Mouse (Mus musculus): Measurements from ENCODE around the gene Nr5a2. TPM values are rescaled to one million over a fixed set of nuclear protein-coding genes. Genes with fewer than 3 reads are reported as not detected.

The Nr5a2 gene
- polyA plus RNA-seq, 1 experiment from 2014 or later = 4.0 TPM

- Histone ChIP-seq H3K9me3 (replicated peaks) (no peaks in the 10 kb centered on the region), H3K27ac (peak overlapping the region; percentile 36; the same call in 1 of the 2 replicates), H3K4me1 (no peaks in the 10 kb centered on the region), H3K9ac (no peak overlapping the region), H3K4me2 (peak overlapping the region; percentile 43), H3K27me3 (replicated peaks) (peaks cover 60% of the 10 kb centered on the region), H3K4me3 (peak overlapping the region; percentile 32), H3K36me3 (no peaks in the 10 kb centered on the region)
- no peak for ATAC-seq
- 5% methylated on average over 9 of the region's 9 CpGs for WGBS (ENCODE audit: insufficient replicate concordance)
These were observed 1.6 kb downstream of the Nr5a2 start for GRCm38 (mm10) chr1:136958666-136959065.

DNA sequence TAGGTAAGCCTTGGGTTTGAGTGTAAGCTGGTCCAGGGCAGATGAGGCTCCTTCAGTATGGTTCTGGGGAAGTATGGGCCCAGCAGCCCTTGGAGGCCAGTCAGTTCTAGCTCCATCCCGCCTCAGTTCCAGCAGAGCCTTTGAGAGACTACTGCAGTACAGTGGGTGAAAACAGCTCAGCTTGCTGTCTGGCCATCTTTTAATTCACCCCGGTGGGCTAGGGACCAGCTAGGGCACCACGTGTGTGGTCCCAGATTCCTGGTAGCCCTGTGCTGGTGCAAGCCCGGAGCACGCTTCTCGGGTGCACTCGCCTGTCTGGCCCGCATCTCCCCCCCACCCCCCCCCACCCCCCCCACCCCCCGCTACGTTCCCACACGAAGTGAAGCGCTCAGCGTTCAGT, 2.1 kb downstream of the Nr5a2 start:
- H3K4me3 ChIP-seq = peak overlapping the region; percentile 32
- WGBS (ENCODE audit: insufficient replicate concordance) = 2% methylated on average over 10 of the region's 13 CpGs
- peak overlapping the region; percentile 27; the same call in 1 of the 2 replicates for H3K9ac ChIP-seq
- ATAC-seq = no peak
- H3K27me3 ChIP-seq (replicated peaks) = peaks cover 65% of the 10 kb centered on the region
- H3K4me1 ChIP-seq = no peaks in the 10 kb centered on the region
- H3K9me3 ChIP-seq (replicated peaks) = no peaks in the 10 kb centered on the region
- H3K4me2 ChIP-seq = peak overlapping the region; percentile 43
- no peaks in the 10 kb centered on the region for H3K36me3 ChIP-seq
- H3K27ac ChIP-seq = 0 out of 2 replicates have a peak overlapping the region, but pooled peaks have one; percentile 25

DNA sequence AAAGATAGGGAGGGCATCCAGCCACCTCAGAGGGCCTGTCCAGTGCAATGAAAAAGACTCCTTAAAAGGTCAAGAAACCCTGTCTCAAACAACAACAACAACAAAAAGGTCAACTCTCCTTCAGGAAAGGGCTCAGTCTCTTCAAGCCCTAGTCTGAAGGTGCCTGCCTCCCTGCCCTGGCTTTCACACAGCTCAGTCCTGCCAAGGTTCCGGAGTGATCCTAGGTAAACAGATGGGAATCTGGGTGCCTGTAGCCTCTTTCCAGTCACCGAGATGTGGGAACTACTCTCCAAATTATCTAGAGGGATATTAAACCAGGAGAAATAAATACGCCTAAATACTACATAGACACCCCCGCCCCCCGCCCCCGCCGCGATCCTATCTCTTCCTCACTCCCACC, 2.6 kb downstream of the Nr5a2 start:
- ATAC-seq = no peak
- no peak overlapping the region for H3K27ac ChIP-seq
- peak overlapping the region; percentile 32; the same call in 1 of the 2 replicates for H3K4me3 ChIP-seq
- peak overlapping the region; percentile 43 for H3K4me2 ChIP-seq
- H3K4me1 ChIP-seq = peaks cover 4% of the 10 kb centered on the region; the same call in 1 of the 2 replicates
- H3K9ac ChIP-seq = no peak overlapping the region
- H3K36me3 ChIP-seq = no peaks in the 10 kb centered on the region
- 6% methylated on average over 8 of the region's 8 CpGs for WGBS (ENCODE audit: insufficient replicate concordance)
- peaks cover 69% of the 10 kb centered on the region for H3K27me3 ChIP-seq (replicated peaks)
- no peaks in the 10 kb centered on the region for H3K9me3 ChIP-seq (replicated peaks)

GRCm38 (mm10) chr1:136954108-136954494, 6.1 kb downstream of the Nr5a2 start:
- Histone ChIP-seq H3K4me2 (0 out of 2 replicates have a peak overlapping the region, but pooled peaks have one; percentile 18), H3K9me3 (replicated peaks) (no peaks in the 10 kb centered on the region), H3K4me3 (no peak overlapping the region), H3K27me3 (replicated peaks) (peaks cover 99% of the 10 kb centered on the region), H3K27ac (no peak overlapping the region), H3K4me1 (peaks cover 6% of the 10 kb centered on the region; the same call in 1 of the 2 replicates), H3K9ac (no peak overlapping the region), H3K36me3 (no peaks in the 10 kb centered on the region)
- ATAC-seq = no peak
- 22% methylated on average over 3 of the region's 3 CpGs for WGBS (ENCODE audit: insufficient replicate concordance)

DNA sequence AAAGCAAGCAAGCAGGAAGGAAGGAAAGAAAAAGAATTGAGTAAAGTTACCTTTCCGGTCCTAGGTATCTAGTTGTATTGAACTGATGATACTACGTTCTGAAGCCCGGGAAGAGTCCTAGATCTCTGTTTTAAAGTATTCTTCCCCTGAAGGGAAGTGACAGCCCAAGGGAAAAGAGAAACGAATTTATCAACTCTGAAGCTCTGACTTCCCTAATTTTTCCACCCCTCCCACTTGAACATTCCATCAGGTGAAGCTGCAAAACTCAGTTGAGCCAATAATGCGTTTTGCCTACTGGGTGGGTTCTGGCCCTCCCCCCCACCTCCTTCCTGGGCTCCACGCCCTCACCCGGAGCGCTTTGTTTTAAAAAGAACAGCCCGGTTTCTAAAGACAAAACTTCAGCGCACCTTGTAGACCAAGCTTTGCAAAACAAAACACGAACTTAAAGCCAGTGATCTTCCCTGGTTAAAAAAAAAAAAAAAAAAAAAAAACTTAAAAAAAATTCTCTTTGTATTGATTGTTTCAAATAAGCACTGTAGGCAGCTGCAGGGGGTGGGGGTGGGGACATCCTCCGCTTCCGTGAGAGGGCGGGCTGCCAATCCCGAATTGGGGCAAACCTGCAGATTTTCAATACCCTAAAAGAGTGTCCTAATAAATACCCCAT, 6.7 kb downstream of the Nr5a2 start:
- no peak overlapping the region for H3K27ac ChIP-seq
- 3% methylated on average over 15 of the region's 15 CpGs for WGBS (ENCODE audit: insufficient replicate concordance)
- peak overlapping the region; percentile 41 for H3K4me3 ChIP-seq
- peaks cover 6% of the 10 kb centered on the region; the same call in 1 of the 2 replicates for H3K4me1 ChIP-seq
- peak overlapping the region; percentile 60 for H3K4me2 ChIP-seq
- H3K36me3 ChIP-seq = no peaks in the 10 kb centered on the region
- no peak for ATAC-seq
- H3K9ac ChIP-seq = no peak overlapping the region
- no peaks in the 10 kb centered on the region for H3K9me3 ChIP-seq (replicated peaks)
- H3K27me3 ChIP-seq (replicated peaks) = peaks cover 99% of the 10 kb centered on the region

DNA sequence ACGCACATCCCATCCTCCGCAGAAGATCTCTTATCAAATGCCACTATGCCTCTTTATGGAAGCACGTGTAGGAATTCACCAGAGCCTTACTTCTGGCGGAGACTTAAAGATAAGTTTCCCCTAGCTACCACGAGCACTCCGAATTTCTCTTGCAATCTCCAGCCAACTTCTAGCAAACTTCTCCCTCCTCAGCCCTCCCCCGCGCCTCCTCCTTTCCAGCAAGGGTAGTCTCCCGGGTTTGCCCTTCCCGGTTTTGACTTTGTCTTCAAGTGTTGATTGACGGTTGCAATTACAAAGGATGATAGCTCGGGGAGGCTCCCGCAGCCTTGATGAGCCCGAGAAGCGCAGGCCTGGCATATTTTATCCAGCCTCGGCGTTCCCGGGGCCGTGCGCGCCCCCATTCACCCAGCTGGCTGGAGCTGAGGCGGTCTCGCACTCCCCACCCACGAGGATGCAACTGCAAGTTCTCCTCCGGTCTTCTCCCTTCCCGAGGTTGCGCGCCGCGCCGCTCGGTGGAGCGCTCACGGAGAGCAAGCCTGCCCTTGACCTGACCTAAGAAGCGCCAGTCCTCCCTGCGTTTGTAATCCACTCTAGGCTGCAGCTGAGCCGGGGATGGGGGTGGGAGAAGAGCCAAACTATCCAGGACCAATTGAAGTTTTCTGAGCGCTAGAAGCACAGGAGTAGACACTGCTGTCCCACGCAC, 7.5 kb downstream of the Nr5a2 start:
- Histone ChIP-seq H3K36me3 (no peaks in the 10 kb centered on the region), H3K4me3 (peak overlapping the region; percentile 41), H3K27ac (no peak overlapping the region), H3K9me3 (replicated peaks) (no peaks in the 10 kb centered on the region), H3K4me2 (peak overlapping the region; percentile 60), H3K4me1 (peaks cover 6% of the 10 kb centered on the region; the same call in 1 of the 2 replicates), H3K9ac (peak overlapping the region; percentile 17; the same call in 1 of the 2 replicates), H3K27me3 (replicated peaks) (peaks cover 99% of the 10 kb centered on the region)
- 2% methylated on average over 39 of the region's 39 CpGs for WGBS (ENCODE audit: insufficient replicate concordance)
- no peak for ATAC-seq

DNA sequence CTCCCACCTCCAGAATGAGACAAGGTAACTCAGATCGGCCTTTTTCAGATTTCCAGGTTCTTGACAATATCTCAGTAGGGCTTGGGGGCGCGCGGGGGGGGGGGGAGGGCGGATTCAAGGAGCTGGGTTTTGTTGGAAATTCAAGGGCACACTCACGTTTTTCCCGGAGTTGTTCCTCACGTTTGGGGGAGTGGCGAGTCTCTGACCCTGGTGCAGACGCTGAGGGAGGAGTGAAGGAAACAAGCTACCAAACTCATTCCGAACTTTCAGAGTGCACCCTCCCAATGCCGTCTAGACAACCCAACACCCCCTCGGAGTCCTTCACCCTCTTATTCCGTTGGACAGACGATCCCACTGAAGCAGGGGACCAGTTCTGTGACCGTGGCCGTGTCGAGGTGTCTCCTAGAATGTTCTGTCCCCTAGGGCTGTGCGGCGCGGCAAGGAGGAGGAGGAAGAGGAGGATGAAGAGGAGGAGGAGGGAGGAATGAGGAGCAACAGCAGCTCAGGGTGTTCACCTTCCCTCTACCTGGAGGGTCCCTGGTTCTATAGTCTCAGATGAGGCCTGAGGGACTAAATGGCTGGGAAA, 8.2 kb downstream of the Nr5a2 start:
- Histone ChIP-seq H3K4me3 (peak overlapping the region; percentile 41), H3K27me3 (replicated peaks) (peaks cover 99% of the 10 kb centered on the region), H3K36me3 (no peaks in the 10 kb centered on the region), H3K4me1 (peaks cover 6% of the 10 kb centered on the region; the same call in 1 of the 2 replicates), H3K9me3 (replicated peaks) (no peaks in the 10 kb centered on the region), H3K4me2 (peak overlapping the region; percentile 60), H3K9ac (peak overlapping the region; percentile 17; the same call in 1 of the 2 replicates), H3K27ac (no peak overlapping the region)
- ATAC-seq = no peak
- 3% methylated on average over 17 of the region's 21 CpGs for WGBS (ENCODE audit: insufficient replicate concordance)

DNA sequence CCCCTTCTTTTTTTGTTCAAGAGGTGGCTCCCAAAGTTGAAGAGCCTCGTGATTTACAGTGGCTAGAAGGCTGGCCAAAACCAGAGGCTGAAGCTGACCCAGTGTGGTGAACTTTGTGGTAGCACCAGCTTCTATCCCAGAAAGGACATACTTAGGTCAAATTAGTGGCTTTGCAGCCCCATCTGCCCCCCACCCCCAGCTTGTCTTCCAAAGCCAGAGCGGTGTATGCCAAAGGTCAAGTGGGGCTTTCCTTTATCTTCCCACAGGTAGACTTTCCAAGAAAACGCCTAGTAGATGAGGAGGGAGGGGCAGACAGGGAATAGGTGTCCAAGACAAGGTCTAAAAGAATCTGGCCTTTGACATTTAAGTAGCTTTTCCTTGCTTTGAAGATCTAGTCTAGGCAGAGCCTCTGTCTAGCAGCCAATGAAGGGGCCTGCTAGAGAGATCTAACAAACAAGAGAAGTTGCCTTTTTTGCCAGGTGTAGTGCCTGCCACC, 9.0 kb downstream of the Nr5a2 start:
- Histone ChIP-seq H3K4me3 (no peak overlapping the region), H3K27ac (no peak overlapping the region), H3K4me1 (peaks cover 6% of the 10 kb centered on the region; the same call in 1 of the 2 replicates), H3K9me3 (replicated peaks) (no peaks in the 10 kb centered on the region), H3K4me2 (no peak overlapping the region), H3K27me3 (replicated peaks) (peaks cover 99% of the 10 kb centered on the region), H3K36me3 (no peaks in the 10 kb centered on the region), H3K9ac (no peak overlapping the region)
- WGBS (ENCODE audit: insufficient replicate concordance) = 22% methylated on average over 3 of the region's 3 CpGs
- no peak for ATAC-seq

- ATAC-seq = peak; percentile 50
- Histone ChIP-seq H3K4me2 (peak overlapping the region; percentile 58), H3K4me3 (peak overlapping the region; percentile 52), H3K4me1 (peaks cover 6% of the 10 kb centered on the region; the same call in 1 of the 2 replicates), H3K27ac (peak overlapping the region; percentile 60; the same call in 1 of the 2 replicates), H3K9ac (peak overlapping the region; percentile 56), H3K27me3 (replicated peaks) (peaks cover 96% of the 10 kb centered on the region), H3K36me3 (no peaks in the 10 kb centered on the region), H3K9me3 (replicated peaks) (no peaks in the 10 kb centered on the region)
- 3% methylated on average over 12 of the region's 12 CpGs for WGBS (ENCODE audit: insufficient replicate concordance)
These were observed 10.9 kb downstream of the Nr5a2 start for GRCm38 (mm10) chr1:136949323-136949741.

DNA sequence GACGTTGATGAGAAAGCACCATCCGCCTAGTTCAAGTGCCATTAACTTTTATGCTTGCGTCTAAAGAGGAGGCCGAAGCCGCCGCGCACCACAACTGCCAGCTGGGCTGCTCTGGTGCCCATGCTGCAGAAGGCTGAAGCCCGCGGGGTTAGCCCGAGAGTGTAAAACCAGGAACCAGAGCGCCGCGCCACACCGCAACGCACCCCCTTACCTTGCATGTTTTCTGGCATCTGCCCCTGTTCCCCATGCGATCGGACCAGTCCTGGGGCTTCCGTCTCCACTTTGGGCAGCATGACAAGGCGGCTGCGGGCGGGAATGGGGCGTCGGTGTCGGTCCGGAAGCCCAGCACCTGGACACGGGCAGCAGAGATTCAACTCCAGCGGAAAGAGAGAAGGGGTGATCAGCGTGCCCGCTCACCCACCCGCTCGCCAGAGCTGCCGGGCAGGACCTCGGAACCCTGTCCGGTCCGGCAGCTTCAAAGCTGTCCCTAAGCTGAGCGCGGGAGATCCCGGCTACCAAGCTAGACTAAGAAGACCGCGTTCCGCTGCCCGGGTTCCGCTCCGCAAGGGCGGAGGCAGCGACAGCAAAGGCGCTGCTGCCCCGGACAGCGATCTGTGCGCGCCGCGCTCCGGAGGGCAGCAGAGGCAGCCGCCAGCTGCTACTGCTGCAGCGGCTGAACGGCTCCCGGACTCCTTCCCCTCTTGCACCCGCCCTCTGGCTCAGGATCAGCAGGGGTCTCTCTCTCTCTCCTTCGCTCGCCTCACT, 11.6 kb downstream of the Nr5a2 start:
- peak overlapping the region; percentile 56 for H3K9ac ChIP-seq
- peak overlapping the region; percentile 58 for H3K4me2 ChIP-seq
- WGBS (ENCODE audit: insufficient replicate concordance) = 2% methylated on average over 57 of the region's 61 CpGs
- no peaks in the 10 kb centered on the region for H3K9me3 ChIP-seq (replicated peaks)
- no peak for ATAC-seq
- H3K27me3 ChIP-seq (replicated peaks) = peaks cover 93% of the 10 kb centered on the region
- peaks cover 6% of the 10 kb centered on the region; the same call in 1 of the 2 replicates for H3K4me1 ChIP-seq
- no peaks in the 10 kb centered on the region for H3K36me3 ChIP-seq
- peak overlapping the region; percentile 52 for H3K4me3 ChIP-seq
- peak overlapping the region; percentile 60 for H3K27ac ChIP-seq

DNA sequence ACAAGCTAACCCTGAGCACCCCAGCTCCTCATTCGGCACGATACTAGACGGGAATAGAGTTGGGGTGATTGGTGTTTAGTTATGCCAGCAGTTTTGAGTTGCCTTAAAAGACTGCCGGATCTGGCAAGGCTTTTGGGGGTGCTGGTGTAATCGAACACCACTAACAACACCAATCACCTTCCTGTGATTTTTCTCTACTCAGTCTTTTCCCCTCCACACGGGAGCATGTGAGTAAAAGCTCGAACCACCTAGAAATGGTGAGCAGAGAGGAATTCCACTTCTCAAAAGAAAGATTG, 12.2 kb downstream of the Nr5a2 start:
- H3K27ac ChIP-seq = 0 out of 2 replicates have a peak overlapping the region, but pooled peaks have one; percentile 60
- H3K4me2 ChIP-seq = peak overlapping the region; percentile 58
- no peaks in the 10 kb centered on the region for H3K9me3 ChIP-seq (replicated peaks)
- H3K4me3 ChIP-seq = peak overlapping the region; percentile 52
- no peaks in the 10 kb centered on the region for H3K36me3 ChIP-seq
- peak overlapping the region; percentile 56 for H3K9ac ChIP-seq
- H3K27me3 ChIP-seq (replicated peaks) = peaks cover 88% of the 10 kb centered on the region
- 0% methylated on average over 7 of the region's 7 CpGs for WGBS (ENCODE audit: insufficient replicate concordance)
- no peak for ATAC-seq
- H3K4me1 ChIP-seq = peaks cover 6% of the 10 kb centered on the region; the same call in 1 of the 2 replicates
